ENCODE assay signal across 9 mouse cellular contexts in genomic region chr1:132560907-132561700, GRCm38 (mm10). TPM values are rescaled to one million over a fixed set of nuclear protein-coding genes. Genes with fewer than 3 reads are reported as not detected.
DNase-seq lines count a peak whose midpoint lies in the region; ATAC-seq lines count a peak whose summit lies in the region.
"Had no signal": no experiment of that assay in that cellular context is flagged by ENCODE, and none has a peak within 500 bp of the region (broad histone marks: within the 10 kb centered on the region; RNA-seq: fewer than 3 reads in every experiment).

No protein-coding gene starts in this region.

- no peaks in the 10 kb centered on the region for H3K36me3 ChIP-seq in forebrain, embryonic 14.5 days (ENCODE audit: control insufficient read depth, insufficient read depth, low read length)
- no peaks in the 10 kb centered on the region for H3K36me3 ChIP-seq in lung, embryonic 16.5 days (ENCODE audit: control insufficient read depth, insufficient read depth, low read length)

- DNase-seq in adrenal gland, postnatal 10 days, result peak; percentile 50
- no peak for DNase-seq in adrenal gland, adult 8-10 months
- DNase-seq in adrenal gland, postnatal 14 days, result peak; percentile 56
- no peak for DNase-seq in forebrain, embryonic 14.5 days (ENCODE audit: low spot score)
- no peak for DNase-seq in layer of hippocampus, postnatal 25 days (ENCODE audit: extremely low spot score in 1 of 2, low spot score in 1 of 2)
- no peak for DNase-seq in left cerebral cortex, adult 11 months (ENCODE audit: low spot score)
- no peak for DNase-seq in right cerebral cortex, postnatal 25 days

- no peak overlapping the region for H3K4me2 ChIP-seq in forebrain, embryonic 14.5 days (ENCODE audit: low read length)
- no peak overlapping the region for H3K4me2 ChIP-seq in lung, embryonic 16.5 days (ENCODE audit: low read depth, low read length)

- peaks cover 43% of the 10 kb centered on the region for H3K4me1 ChIP-seq in forebrain, embryonic 14.5 days (ENCODE audit: control insufficient read depth, insufficient read depth, low read length)
- H3K4me1 ChIP-seq in lung, embryonic 16.5 days (replicated peaks; ENCODE audit: control insufficient read depth, insufficient read depth, low read length), result peaks cover 18% of the 10 kb centered on the region

- no peak overlapping the region for H3K4me3 ChIP-seq in forebrain, embryonic 14.5 days (ENCODE audit: low read depth, low read length)
- H3K4me3 ChIP-seq in lung, embryonic 16.5 days (ENCODE audit: low read length), result no peak overlapping the region
- H3K4me3 ChIP-seq: myocyte had no signal

- peak overlapping the region; percentile 84; the same call in 1 of the 2 replicates for H3K27ac ChIP-seq in forebrain, embryonic 14.5 days (ENCODE audit: low read depth, low read length)
- no peak overlapping the region for H3K27ac ChIP-seq in lung, embryonic 16.5 days (ENCODE audit: low read length)

- no peaks in the 10 kb centered on the region for H3K9me3 ChIP-seq in forebrain, embryonic 14.5 days (replicated peaks; ENCODE audit: control insufficient read depth, low read length)
- H3K9me3 ChIP-seq in lung, embryonic 16.5 days (ENCODE audit: control insufficient read depth, low read length), result no peaks in the 10 kb centered on the region

- H3K27me3 ChIP-seq in forebrain, embryonic 14.5 days (replicated peaks; ENCODE audit: control insufficient read depth, insufficient read depth, low read length), result no peaks in the 10 kb centered on the region
- no peaks in the 10 kb centered on the region; the same call in 1 of the 2 replicates for H3K27me3 ChIP-seq in lung, embryonic 16.5 days (ENCODE audit: control insufficient read depth, insufficient read depth, low read depth, low read length)

- ATAC-seq in forebrain, embryonic 14.5 days, result no peak
- peak; percentile 56; the same call in 1 of the 2 replicates for ATAC-seq in lung, embryonic 16.5 days (ENCODE audit: low read depth)

- no peak overlapping the region for H3K9ac ChIP-seq in forebrain, embryonic 14.5 days (ENCODE audit: low read length)
- no peak overlapping the region for H3K9ac ChIP-seq in lung, embryonic 16.5 days (ENCODE audit: low read length)

- WGBS in forebrain, embryonic 14.5 days, result 56% methylated on average over 8 of the region's 8 CpGs
- 31% methylated on average over 8 of the region's 8 CpGs for WGBS in lung, embryonic 16.5 days

RNA-seq across cellular contexts. Expression of gene Cntn2, which starts 18.0 kb away (rescaled TPM):
- under 1 TPM; 0.42 to 0.58 TPM for total RNA-seq in adrenal gland, postnatal 10 days (2021)
- under 1 TPM; 0.10 to 0.34 (median 0.18) TPM for total RNA-seq in adrenal gland, adult 8-10 months (2022)
- 0.07 and 0.94 TPM in 2 replicates for total RNA-seq in adrenal gland, postnatal 14 days (2021)
- polyA plus RNA-seq in forebrain, embryonic 14.5 days (2014; fragmentation: Nextera tagmentation; extraction: Ambion mirVana), result 68.0 and 102 TPM in 2 replicates
- polyA plus RNA-seq in lung, embryonic 16.5 days (2015; fragmentation: Nextera tagmentation; extraction: Ambion mirVana), result 0.09 TPM in 2 replicates
- 10 to 100 TPM; 69.3 to 69.6 TPM for total RNA-seq in layer of hippocampus, postnatal 25 days (2021)
- polyA plus RNA-seq: myocyte had no signal

RNA-seq across cellular contexts. Expression of gene Tmem81, which starts 55.1 kb away (rescaled TPM):
- 1 to 10 TPM; 2.6 to 3.8 TPM for total RNA-seq in adrenal gland, postnatal 10 days (2021)
- total RNA-seq in adrenal gland, adult 8-10 months (2022), result 1 to 10 TPM; 4.2 to 9.0 (median 7.1) TPM
- total RNA-seq in adrenal gland, postnatal 14 days (2021), result 2.3 and 4.2 TPM in 2 replicates
- 0.74 and 1.1 TPM in 2 replicates for polyA plus RNA-seq in forebrain, embryonic 14.5 days (2014; fragmentation: Nextera tagmentation; extraction: Ambion mirVana)
- 2.1 and 2.2 TPM in 2 replicates for polyA plus RNA-seq in lung, embryonic 16.5 days (2015; fragmentation: Nextera tagmentation; extraction: Ambion mirVana)
- 1 to 10 TPM; 5.3 to 6.2 TPM for total RNA-seq in layer of hippocampus, postnatal 25 days (2021)

Comparison
In these comparisons a context has a peak if more than half of its experiments do, and no peak if none do; other contexts are left out.
1. DNase-seq: peak in adrenal gland, postnatal 10 days (single experiment) and adrenal gland, postnatal 14 days (single experiment); none in adrenal gland, adult 8-10 months (single experiment), forebrain, embryonic 14.5 days (single experiment), layer of hippocampus, postnatal 25 days (0 of 2), left cerebral cortex, adult 11 months (single experiment) and right cerebral cortex, postnatal 25 days (single experiment).
2. RNA of gene Cntn2, which starts 18.0 kb away (total RNA-seq): 69.3 to 69.6 TPM in layer of hippocampus, postnatal 25 days; 0.42 to 0.58 TPM in adrenal gland, postnatal 10 days, 0.10 to 0.34 TPM in adrenal gland, adult 8-10 months and 0.07 to 0.94 TPM in adrenal gland, postnatal 14 days; every median in the first group is over 10 times any median in the second.